Mouse (Mus musculus) hindbrain, embryonic 16.5 days (tissue): ENCODE results near the gene Tarbp2. TPM values are rescaled to one million over a fixed set of nuclear protein-coding genes. Genes with fewer than 3 reads are reported as not detected.

Experiments used
- ATAC-seq: fragments of 200-750 bp; cut with Nextera tagmentation; 2 replicates; pipeline ENCODE4 v1.8.0; 2017; ENCODE audit warnings: moderate TSS enrichment, moderate library complexity
- H3K27ac ChIP-seq: fragments of 300-500 bp; sonication (generic); 2 replicates; pipeline ENCODE4 v1.5.1; 2014; ENCODE audit warnings: low read depth, mild to moderate bottlenecking, control low read depth, low read length, moderate library complexity
- H3K27me3 ChIP-seq: fragments of 300-500 bp; sonication (generic); replicated peaks from 2 replicates; pipeline ENCODE4 v1.6.1; 2014; ENCODE audit warnings: low read length; ENCODE audit not compliant: control insufficient read depth, insufficient read depth
- H3K36me3 ChIP-seq: fragments of 300-500 bp; sonication (generic); 2 replicates; pipeline ENCODE4 v1.6.1; 2014; ENCODE audit warnings: mild to moderate bottlenecking, low read length, moderate library complexity, mixed read lengths; ENCODE audit not compliant: control insufficient read depth, insufficient read depth
- H3K4me1 ChIP-seq: fragments of 300-500 bp; sonication (generic); 2 replicates; pipeline ENCODE4 v1.6.1; 2014; ENCODE audit warnings: low read depth, low read length; ENCODE audit not compliant: control insufficient read depth, insufficient read depth
- H3K4me2 ChIP-seq: fragments of 300-500 bp; sonication (generic); 2 replicates; pipeline ENCODE4 v1.6.1; 2014; ENCODE audit warnings: mild to moderate bottlenecking, low read length, control low read depth, moderate library complexity
- H3K4me3 ChIP-seq: fragments of 300-500 bp; sonication (generic); 2 replicates; pipeline ENCODE4 v1.5.1; 2014; ENCODE audit warnings: mild to moderate bottlenecking, low read length, control low read depth, moderate library complexity
- H3K9ac ChIP-seq: fragments of 300-500 bp; sonication (generic); 2 replicates; pipeline ENCODE4 v1.6.1; 2014; ENCODE audit warnings: low read depth, mild to moderate bottlenecking, control low read depth, low read length, moderate library complexity
- H3K9me3 ChIP-seq: fragments of 300-500 bp; sonication (generic); 2 replicates; pipeline ENCODE4 v1.6.1; 2014; ENCODE audit warnings: mild to moderate bottlenecking, low read length, moderate library complexity; ENCODE audit not compliant: control insufficient read depth
- WGBS: fragments of 180-500 bp; shearing (Covaris S2); extraction: QIAGEN DNeasy Blood & Tissue Kit; methylation state at CpG from one replicate; pipeline ENCODE4 v1.1.7; 2014; 5-methylcytosine and 5-hydroxymethylcytosine counted together
- polyA plus RNA-seq: library from polyadenylated mRNA; unstranded; fragments of >200 nt; fragmentation: Nextera tagmentation; extraction: Ambion mirVana; gene quantifications from 2 replicates; pipeline ENCODE4 v1.2.1, GENCODE M21; 2015

Tarbp2 gene
- polyA plus RNA-seq, 1 experiment from 2014 or later = 104 TPM

DNA sequence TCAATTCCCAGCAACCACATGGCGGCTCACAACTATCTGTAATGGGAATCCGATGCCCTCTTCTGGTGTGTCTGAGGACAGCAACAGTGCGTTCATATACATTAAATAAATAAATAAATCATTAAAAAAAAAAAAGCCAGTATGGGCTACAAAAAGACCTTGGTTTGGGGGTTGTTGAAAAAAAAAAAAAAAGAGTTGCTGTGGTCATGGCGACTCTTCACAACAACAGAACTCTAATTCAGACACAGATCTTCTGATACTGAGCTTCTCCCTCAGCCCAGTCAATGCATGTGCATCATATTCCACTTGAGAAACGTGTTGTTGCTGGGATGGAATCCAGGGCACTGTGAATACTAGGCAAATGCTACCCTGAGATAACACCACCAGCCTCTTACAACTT is 34.6 kb downstream of the Tarbp2 start:
- H3K36me3 ChIP-seq = peaks cover 23% of the 10 kb centered on the region
- no peak overlapping the region for H3K9ac ChIP-seq
- H3K27ac ChIP-seq = no peak overlapping the region
- no peak for ATAC-seq
- 96% methylated on average over 5 of the region's 5 CpGs for WGBS
- H3K4me3 ChIP-seq = no peak overlapping the region
- H3K4me1 ChIP-seq = no peaks in the 10 kb centered on the region
- no peak overlapping the region for H3K4me2 ChIP-seq
- no peaks in the 10 kb centered on the region for H3K27me3 ChIP-seq
- no peaks in the 10 kb centered on the region for H3K9me3 ChIP-seq

DNA sequence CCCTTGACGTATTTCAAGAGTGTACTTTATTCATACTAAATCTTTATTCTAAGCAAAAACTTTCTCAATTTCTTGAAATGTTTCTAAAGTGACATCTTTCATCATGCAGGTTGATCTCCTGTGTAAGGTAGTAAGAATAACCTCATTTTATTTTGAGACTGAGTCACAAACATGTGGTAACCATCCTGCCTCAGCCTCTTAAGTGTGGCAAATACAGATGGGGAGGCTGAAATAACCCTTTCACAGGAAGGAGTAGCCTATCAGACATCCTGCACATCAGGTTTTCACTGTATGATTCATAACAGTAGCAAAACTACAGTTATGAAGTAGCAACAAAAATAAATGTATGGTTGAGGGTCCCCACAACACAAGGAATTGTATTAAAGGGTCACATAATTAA is 37.6 kb downstream of the Tarbp2 start:
- 100% methylated on average over 1 of the region's 1 CpGs for WGBS
- Histone ChIP-seq H3K27ac (no peak overlapping the region), H3K9me3 (no peaks in the 10 kb centered on the region), H3K4me2 (no peak overlapping the region), H3K4me3 (no peak overlapping the region), H3K9ac (no peak overlapping the region), H3K36me3 (peaks cover 21% of the 10 kb centered on the region), H3K27me3 (no peaks in the 10 kb centered on the region), H3K4me1 (no peaks in the 10 kb centered on the region)
- ATAC-seq = no peak

DNA sequence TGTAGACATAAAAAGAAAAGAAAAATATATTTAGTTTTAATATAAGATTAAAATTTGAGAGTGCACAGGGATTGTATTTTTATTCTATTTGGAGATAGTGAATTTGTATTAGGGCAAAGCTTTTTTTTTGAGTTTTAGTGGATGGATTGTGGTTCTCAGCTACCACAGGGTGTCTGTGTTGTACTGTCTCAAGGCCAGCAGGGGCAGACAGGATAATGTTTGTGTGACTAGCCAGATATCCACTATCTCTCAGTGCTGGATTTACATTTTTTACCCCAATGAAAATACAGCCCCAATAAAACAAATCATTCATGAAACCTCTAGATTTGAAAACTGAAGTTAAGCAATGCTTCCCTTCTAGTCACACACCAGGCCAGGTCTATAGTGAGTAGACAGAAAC is 39.6 kb downstream of the Tarbp2 start:
- H3K4me2 ChIP-seq = no peak overlapping the region
- no peaks in the 10 kb centered on the region for H3K9me3 ChIP-seq
- no peak overlapping the region for H3K9ac ChIP-seq
- ATAC-seq = no peak
- no peaks in the 10 kb centered on the region for H3K27me3 ChIP-seq
- H3K36me3 ChIP-seq = peaks cover 15% of the 10 kb centered on the region
- no peak overlapping the region for H3K4me3 ChIP-seq
- H3K4me1 ChIP-seq = no peaks in the 10 kb centered on the region
- H3K27ac ChIP-seq = no peak overlapping the region

DNA sequence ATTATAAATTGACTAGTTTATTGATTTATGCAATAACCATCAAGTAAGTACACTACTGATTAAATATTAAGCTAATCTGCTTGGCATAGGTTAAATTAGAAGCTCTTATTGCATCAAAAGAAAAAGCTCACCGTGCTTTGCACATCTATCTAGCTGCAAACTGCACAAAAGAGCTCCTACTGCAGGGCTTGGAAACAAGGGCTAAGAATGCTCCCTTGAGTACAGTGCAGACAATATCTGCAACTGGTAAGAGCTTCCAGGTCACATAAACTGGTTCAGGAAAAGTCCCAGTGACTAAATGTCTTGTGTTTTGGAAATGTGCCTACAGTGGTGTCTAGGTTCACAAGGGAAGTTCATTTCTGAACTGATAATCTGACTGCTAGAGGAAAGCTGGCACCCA is 44.5 kb downstream of the Tarbp2 start:
- H3K4me1 ChIP-seq = no peaks in the 10 kb centered on the region

DNA sequence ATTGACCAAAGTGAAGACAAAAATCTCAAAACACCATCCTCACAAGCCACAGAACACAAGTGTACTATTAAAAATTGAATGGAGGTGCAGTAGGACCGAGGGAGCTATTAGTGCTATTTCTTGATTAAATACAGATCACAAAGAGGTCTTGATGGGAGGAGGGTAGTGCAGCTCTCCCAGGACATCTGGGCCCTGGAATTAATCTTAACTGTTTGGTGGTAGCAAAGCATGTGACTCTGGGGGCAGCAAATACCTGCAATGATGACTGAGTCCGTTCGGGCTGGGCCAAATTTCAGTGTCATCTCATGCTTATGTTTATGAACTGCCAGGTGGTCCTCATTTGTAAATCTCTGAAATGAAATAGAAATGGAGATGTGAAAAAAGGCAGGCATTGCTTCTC is 45.1 kb downstream of the Tarbp2 start:
- H3K9me3 ChIP-seq = no peaks in the 10 kb centered on the region
- no peak overlapping the region for H3K9ac ChIP-seq
- WGBS = 81% methylated on average over 3 of the region's 3 CpGs
- no peaks in the 10 kb centered on the region for H3K36me3 ChIP-seq
- H3K4me2 ChIP-seq = no peak overlapping the region
- no peak for ATAC-seq
- H3K4me3 ChIP-seq = no peak overlapping the region
- no peak overlapping the region for H3K27ac ChIP-seq
- no peaks in the 10 kb centered on the region for H3K4me1 ChIP-seq
- no peaks in the 10 kb centered on the region for H3K27me3 ChIP-seq

More for the DNA sequence above, 44.5 kb downstream of the Tarbp2 start:
- WGBS = 90% methylated on average over 1 of the region's 1 CpGs
- ATAC-seq = no peak
- Histone ChIP-seq H3K36me3 (no peaks in the 10 kb centered on the region), H3K27ac (0 out of 2 replicates have a peak overlapping the region, but pooled peaks have one; percentile 36), H3K9ac (no peak overlapping the region), H3K4me3 (no peak overlapping the region), H3K27me3 (no peaks in the 10 kb centered on the region), H3K4me2 (no peak overlapping the region), H3K9me3 (no peaks in the 10 kb centered on the region)

DNA sequence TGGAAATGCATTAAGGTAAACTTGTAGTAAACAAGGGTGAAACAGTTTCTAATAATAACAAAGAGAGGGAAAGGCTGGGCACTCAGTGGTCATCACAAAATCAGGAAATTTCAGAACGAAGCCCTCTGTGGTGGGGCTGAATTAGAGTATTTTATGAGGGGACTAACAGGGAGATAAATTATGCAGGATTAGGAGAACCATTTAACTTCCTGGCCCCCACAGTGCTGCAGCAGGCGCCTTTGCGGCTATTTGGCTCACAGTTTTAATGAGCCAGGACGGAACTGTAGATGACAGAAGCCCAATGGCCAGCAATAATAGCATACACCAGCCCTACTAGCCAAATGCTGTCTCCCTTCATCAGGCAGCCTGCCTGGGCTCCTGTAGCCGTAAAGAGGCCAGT is 45.7 kb downstream of the Tarbp2 start:
- Histone ChIP-seq H3K36me3 (no peaks in the 10 kb centered on the region), H3K4me1 (no peaks in the 10 kb centered on the region), H3K27ac (no peak overlapping the region), H3K4me3 (no peak overlapping the region), H3K4me2 (no peak overlapping the region), H3K9me3 (no peaks in the 10 kb centered on the region), H3K9ac (no peak overlapping the region), H3K27me3 (no peaks in the 10 kb centered on the region)
- ATAC-seq = no peak
- 81% methylated on average over 5 of the region's 5 CpGs for WGBS

DNA sequence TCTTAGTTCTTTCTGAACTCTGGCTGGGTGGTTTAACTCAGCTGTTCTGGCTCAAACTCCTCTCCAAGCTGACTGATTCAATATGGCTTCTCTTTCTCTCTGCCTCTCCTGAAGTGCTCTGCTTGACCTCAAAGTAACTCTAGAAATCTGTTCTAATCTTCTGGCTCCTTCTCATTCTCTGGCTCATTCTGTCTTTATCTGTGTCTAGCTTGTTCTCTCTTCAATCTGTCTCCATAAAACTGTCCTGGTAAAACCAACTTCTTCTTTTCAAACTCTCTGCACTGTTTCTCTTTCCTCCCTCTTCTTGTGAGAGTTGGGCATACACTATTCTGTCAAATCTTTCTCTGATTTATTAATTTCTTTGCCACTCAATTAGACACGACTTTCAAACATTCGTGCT is 49.9 kb downstream of the Tarbp2 start:
- Histone ChIP-seq H3K9me3 (no peaks in the 10 kb centered on the region), H3K27ac (no peak overlapping the region), H3K27me3 (no peaks in the 10 kb centered on the region), H3K4me3 (no peak overlapping the region), H3K4me1 (no peaks in the 10 kb centered on the region), H3K4me2 (no peak overlapping the region), H3K9ac (no peak overlapping the region), H3K36me3 (no peaks in the 10 kb centered on the region)
- 90% methylated on average over 2 of the region's 2 CpGs for WGBS
- ATAC-seq = no peak

DNA sequence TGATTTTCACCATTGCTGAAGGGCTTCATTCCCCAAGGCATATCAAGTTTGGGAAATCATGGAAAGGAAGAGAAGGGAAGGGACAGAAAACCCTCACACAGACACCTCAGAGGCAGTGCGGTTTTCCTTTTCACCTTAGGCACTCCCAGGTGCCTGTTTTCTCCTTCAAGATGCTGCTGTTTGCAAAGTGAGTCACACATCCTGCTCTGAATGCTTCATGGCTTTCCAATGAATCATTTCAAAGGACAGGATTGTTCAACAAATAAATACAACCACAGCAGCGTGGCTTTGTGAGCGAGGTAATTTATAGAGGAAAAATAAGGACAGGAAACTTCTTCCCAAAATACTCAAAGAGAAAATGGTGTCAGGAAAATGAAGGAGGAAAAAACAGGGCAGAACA is 54.1 kb downstream of the Tarbp2 start:
- Histone ChIP-seq H3K9ac (no peak overlapping the region), H3K4me1 (no peaks in the 10 kb centered on the region; the same call in 1 of the 2 replicates), H3K27ac (no peak overlapping the region; the same call in 1 of the 2 replicates), H3K4me3 (no peak overlapping the region), H3K4me2 (no peak overlapping the region), H3K36me3 (no peaks in the 10 kb centered on the region), H3K9me3 (no peaks in the 10 kb centered on the region), H3K27me3 (no peaks in the 10 kb centered on the region)
- no peak for ATAC-seq
- 84% methylated on average over 3 of the region's 3 CpGs for WGBS
